Mouse (Mus musculus) CH12.LX (cell line): ENCODE data around the gene Lrig2. TPM values are rescaled to one million over a fixed set of nuclear protein-coding genes. Genes with fewer than 3 reads are reported as not detected.

Source experiments
- DNase-seq: peaks from one replicate; pipeline ENCODE4 v3.0.0-alpha.2; 2013; ENCODE audit errors: extremely low read depth
- H3K27ac ChIP-seq: 2 replicates; pipeline ENCODE4 v1.5.1; 2012; ENCODE audit warnings: low read depth, mild to moderate bottlenecking, control low read depth, moderate library complexity; ENCODE audit not compliant: insufficient read depth
- H3K27me3 ChIP-seq: replicated peaks from 2 replicates; pipeline ENCODE3; 2012; ENCODE audit warnings: inconsistent platforms
- H3K36me3 ChIP-seq, 2 experiments: replicated peaks in 1 of 2; 2 replicates each; pipeline versions ENCODE3 to v1.6.1; 2012; ENCODE audit warnings: inconsistent platforms in 1 of 2, low read length in 1 of 2, mild to moderate bottlenecking in 1 of 2, mixed read lengths in 1 of 2, moderate library complexity in 1 of 2; ENCODE audit not compliant: control insufficient read depth in 1 of 2, insufficient read depth in 1 of 2
- H3K4me1 ChIP-seq, 2 experiments: 2 replicates each; pipeline ENCODE4 v1.6.1; 2012; ENCODE audit warnings: inconsistent platforms in 1 of 2, moderate library complexity in 1 of 2; ENCODE audit not compliant: insufficient read depth in 2 of 2, control insufficient read depth in 1 of 2
- H3K4me2 ChIP-seq: 2 replicates; pipeline ENCODE4 v1.6.1; 2012; ENCODE audit warnings: low read depth, mild to moderate bottlenecking, control low read depth; ENCODE audit not compliant: poor library complexity, insufficient read depth, severe bottlenecking
- H3K4me3 ChIP-seq, 3 experiments: fragments of 150-350 bp in 1 of 3; sonication (generic) in 1 of 3; replicated peaks in 1 of 3; 2 replicates each; pipeline versions ENCODE3 to v1.5.1; 2011 to 2012; ENCODE audit warnings: low read depth in 2 of 3, low read length in 2 of 3, mild to moderate bottlenecking in 2 of 3, moderate library complexity in 2 of 3, control low read depth in 1 of 3, improper control_type of control experiment in 1 of 3, inconsistent platforms in 1 of 3, mixed read lengths in 1 of 3; ENCODE audit not compliant: poor library complexity in 1 of 3
- H3K79me2 ChIP-seq: replicated peaks from 2 replicates; pipeline ENCODE4 v1.6.1; 2012; ENCODE audit warnings: mild to moderate bottlenecking, moderate library complexity; ENCODE audit not compliant: control insufficient read depth, poor library complexity, insufficient read depth, severe bottlenecking; ENCODE audit errors: extremely low read depth
- H3K9ac ChIP-seq: 2 replicates; pipeline ENCODE4 v1.6.1; 2012; ENCODE audit warnings: low read depth, mild to moderate bottlenecking, control low read depth, moderate library complexity; ENCODE audit not compliant: insufficient read depth
- H3K9me3 ChIP-seq: replicated peaks from 2 replicates; pipeline ENCODE3; 2012; ENCODE audit warnings: low read length, inconsistent platforms, mixed read lengths
- BHLHE40 ChIP-seq: IDR thresholded peaks from 2 replicates; pipeline ENCODE4 v1.6.1; 2011; ENCODE audit warnings: mild to moderate bottlenecking, low read depth, low read length, improper control_type of control experiment
- CHD2 ChIP-seq: IDR thresholded peaks from 2 replicates; pipeline ENCODE4 v1.6.1; 2011; ENCODE audit warnings: low read length, improper control_type of control experiment
- ELF1 ChIP-seq: IDR thresholded peaks from 2 replicates; pipeline ENCODE4 v1.6.1; 2014; ENCODE audit warnings: low read depth, mild to moderate bottlenecking, inconsistent platforms, low read length, improper control_type of control experiment
- ETS1 ChIP-seq: conservative IDR thresholded peaks from 2 replicates; pipeline ENCODE4 v1.6.1; 2012; ENCODE audit warnings: low read depth, mild to moderate bottlenecking, inconsistent platforms, low read length, improper control_type of control experiment, moderate library complexity
- GABPA ChIP-seq: IDR thresholded peaks from 2 replicates; pipeline ENCODE4 v1.6.1; 2012; ENCODE audit warnings: low read depth, low read length, improper control_type of control experiment, inconsistent platforms; ENCODE audit not compliant: insufficient replicate concordance
- IRF4 ChIP-seq: IDR thresholded peaks from 2 replicates; pipeline ENCODE4 v1.6.1; 2014; ENCODE audit warnings: low read depth, mild to moderate bottlenecking, inconsistent platforms, low read length, improper control_type of control experiment
- KAT2A ChIP-seq: IDR thresholded peaks from 2 replicates; pipeline ENCODE4 v1.6.1; 2012; ENCODE audit warnings: low read length, improper control_type of control experiment, inconsistent platforms; ENCODE audit not compliant: insufficient replicate concordance
- MAFK ChIP-seq: IDR thresholded peaks from 2 replicates; pipeline ENCODE4 v1.6.1; 2011; ENCODE audit warnings: low read length, improper control_type of control experiment; ENCODE audit not compliant: insufficient replicate concordance
- MAZ ChIP-seq: IDR thresholded peaks from 2 replicates; pipeline ENCODE4 v1.6.1; 2012; ENCODE audit warnings: low read depth, mild to moderate bottlenecking, inconsistent platforms, low read length, improper control_type of control experiment, moderate library complexity
- MEF2A ChIP-seq: IDR thresholded peaks from 2 replicates; pipeline ENCODE4 v1.6.1; 2014; ENCODE audit warnings: low read depth, mild to moderate bottlenecking, inconsistent platforms, low read length, improper control_type of control experiment, borderline replicate concordance
- MXI1 ChIP-seq: IDR thresholded peaks from 2 replicates; pipeline ENCODE4 v1.6.1; 2011; ENCODE audit warnings: mild to moderate bottlenecking, low read depth, low read length, improper control_type of control experiment
- MYC ChIP-seq: IDR thresholded peaks from 2 replicates; pipeline ENCODE4 v1.6.1; 2011; ENCODE audit warnings: low read depth, mild to moderate bottlenecking, improper control_type of control experiment, low read length
- NRF1 ChIP-seq: IDR thresholded peaks from 2 replicates; pipeline ENCODE4 v1.6.1; 2014; ENCODE audit warnings: low read depth, mild to moderate bottlenecking, inconsistent platforms, low read length, improper control_type of control experiment, moderate library complexity
- PAX5 ChIP-seq: IDR thresholded peaks from 2 replicates; pipeline ENCODE4 v1.6.1; 2012; ENCODE audit warnings: low read length, inconsistent platforms, mixed read lengths
- POLR2A ChIP-seq: IDR thresholded peaks from 2 replicates; pipeline ENCODE4 v1.6.1; 2011; ENCODE audit warnings: low read depth, mild to moderate bottlenecking, improper control_type of control experiment, low read length
- POLR2AphosphoS2 ChIP-seq: IDR thresholded peaks from 2 replicates; pipeline ENCODE4 v1.6.1; 2011; ENCODE audit warnings: low read depth, low read length, improper control_type of control experiment
- RCOR1 ChIP-seq: conservative IDR thresholded peaks from 2 replicates; pipeline ENCODE4 v1.6.1; 2012; ENCODE audit warnings: low read depth, mild to moderate bottlenecking, inconsistent platforms, low read length, improper control_type of control experiment
- SIN3A ChIP-seq: IDR thresholded peaks from 2 replicates; pipeline ENCODE4 v1.6.1; 2012; ENCODE audit warnings: low read length, improper control_type of control experiment, inconsistent platforms
- SMC3 ChIP-seq: IDR thresholded peaks from 2 replicates; pipeline ENCODE4 v1.6.1; 2011; ENCODE audit warnings: low read depth, low read length, improper control_type of control experiment
- TCF12 ChIP-seq: IDR thresholded peaks from 2 replicates; pipeline ENCODE4 v1.6.1; 2014; ENCODE audit warnings: low read depth, mild to moderate bottlenecking, inconsistent platforms, low read length, improper control_type of control experiment
- USF2 ChIP-seq: conservative IDR thresholded peaks from 2 replicates; pipeline ENCODE4 v1.6.1; 2011; ENCODE audit warnings: low read depth, low read length, improper control_type of control experiment
- ZC3H11A ChIP-seq: IDR thresholded peaks from 2 replicates; pipeline ENCODE4 v1.6.1; 2012; ENCODE audit warnings: low read depth, mild to moderate bottlenecking, inconsistent platforms, low read length, improper control_type of control experiment
- ZKSCAN1 ChIP-seq: IDR thresholded peaks from 2 replicates; pipeline ENCODE4 v1.6.1; 2012; ENCODE audit warnings: low read depth, inconsistent platforms, low read length, improper control_type of control experiment, borderline replicate concordance
- ZMIZ1 ChIP-seq: IDR thresholded peaks from 2 replicates; pipeline ENCODE4 v1.6.1; 2012; ENCODE audit warnings: low read depth, mild to moderate bottlenecking, inconsistent platforms, low read length, improper control_type of control experiment
- dilution Hi-C: fragments of 300-500 bp; cut with MboI; formaldehyde crosslinking; loops from 2 replicates; pipeline ENCODE4 v1.14.3; 2020; ENCODE audit warnings: low sequenced_read_pairs; ENCODE audit not compliant: extremely low pct_unique_long_range_greater_than_20kb, extremely low pct_ligation_motif_present
- in situ Hi-C: fragments of 300-500 bp; cut with MboI; formaldehyde crosslinking; loops from 3 replicates; pipeline ENCODE4 v1.14.3; 2019; ENCODE audit warnings: low sequenced_read_pairs, low pct_ligation_motif_present, low pct_unique_long_range_greater_than_20kb, mixed read lengths
- polyA plus RNA-seq: library from polyadenylated mRNA; unstranded; fragments of >175 nt; gene quantifications from 2 replicates; pipeline ENCODE4 v1.2.1, GENCODE M21; 2012; ENCODE audit warnings: low read depth; ENCODE audit not compliant: insufficient read length
- total RNA-seq, 2 experiments: library from RNA; depleted of rRNA; stranded (reverse); fragments of 300-350 nt in 1 of 2; fragments of >200 nt in 1 of 2; gene quantifications; 2 replicates each; pipeline ENCODE4 v1.2.3; 2012 to 2014

Gene Lrig2
- total and polyA plus RNA-seq, 3 experiments: 2.8 to 5.4 (median 5.1) TPM

DNA sequence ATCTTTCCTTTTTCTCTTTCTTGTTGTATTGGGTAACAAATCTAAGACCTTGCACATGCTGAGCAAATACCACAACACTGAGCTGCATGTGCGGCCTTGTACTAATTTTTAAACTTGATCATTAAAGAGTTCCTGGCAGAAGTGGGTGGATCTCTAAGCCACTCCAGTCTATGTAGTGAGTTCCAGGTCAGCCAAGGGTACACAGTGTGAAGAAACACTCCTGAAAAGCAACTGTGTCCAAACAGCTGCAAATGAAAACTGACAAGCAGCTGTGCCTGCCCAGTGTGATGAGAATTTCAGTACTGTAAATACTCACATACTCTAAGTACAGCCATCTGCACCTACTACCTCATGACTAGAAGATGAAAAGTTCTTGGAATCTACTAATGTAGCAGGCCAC lies 21.5 kb upstream of the Lrig2 start:
- Histone ChIP-seq H3K4me3 (no peak overlapping the region), H3K9me3 (no peaks in the 10 kb centered on the region), H3K27me3 (no peaks in the 10 kb centered on the region)
- in situ Hi-C loops: no loop called here
- TF ChIP-seq ZC3H11A (no peak), MEF2A (no peak), IRF4 (no peak), KAT2A (no peak), NRF1 (no peak), ZKSCAN1 (no peak), MXI1 (no peak), MAZ (no peak), MYC (no peak), ELF1 (no peak), PAX5 (no peak), BHLHE40 (no peak), SMC3 (no peak), CHD2 (no peak), ZMIZ1 (no peak), GABPA (no peak), POLR2A (no peak), TCF12 (no peak), MAFK (no peak), RCOR1 (no peak)
- TF ChIP-seq, all 38 proteins: peak for 0
- dilution Hi-C loops: no loop called here
- no peak overlapping the region for H3K27ac ChIP-seq
- no peaks in the 10 kb centered on the region for H3K79me2 ChIP-seq
- no peak overlapping the region for H3K4me2 ChIP-seq
- no peak for DNase-seq
- no peak overlapping the region for H3K9ac ChIP-seq
- H3K36me3 ChIP-seq: no peaks in the 10 kb centered on the region
- H3K4me1 ChIP-seq: no peaks in the 10 kb centered on the region

GRCm38 (mm10) chr3:104526115-104526882 lies 14.6 kb upstream of the Lrig2 start:
- H3K36me3 ChIP-seq: no peaks in the 10 kb centered on the region
- no peak overlapping the region for H3K9ac ChIP-seq
- in situ Hi-C loops (no loop called here), dilution Hi-C loops (no loop called here)
- no peak overlapping the region for H3K4me2 ChIP-seq
- H3K9me3 ChIP-seq: no peaks in the 10 kb centered on the region
- DNase-seq: no peak
- H3K79me2 ChIP-seq: no peaks in the 10 kb centered on the region
- TF ChIP-seq USF2: no peak
- TF ChIP-seq NRF1: no peak
- TF ChIP-seq CHD2: no peak
- TF ChIP-seq MYC: no peak
- no peak for TF ChIP-seq RCOR1
- no peak for TF ChIP-seq ETS1
- TF ChIP-seq SIN3A: no peak
- no peak for TF ChIP-seq POLR2AphosphoS2
- no peak for TF ChIP-seq ZMIZ1
- H3K27me3 ChIP-seq: no peaks in the 10 kb centered on the region
- peaks cover 0 to 23% of the 10 kb centered on the region in 2 experiments; a peak in 2 of 4 replicates for H3K4me1 ChIP-seq
- no peak overlapping the region for H3K27ac ChIP-seq
- no peak overlapping the region for H3K4me3 ChIP-seq
